Mouse (Mus musculus) frontal cortex, postnatal 10 days (tissue): ENCODE data around the gene Chst1.

Experiments used
- DNase-seq, 2 experiments: peaks; one replicate each; pipeline ENCODE4 v3.0.0; 2022; ENCODE audit warnings: low spot score in 2 of 2, mixed read lengths in 1 of 2

The Chst1 gene

DNA sequence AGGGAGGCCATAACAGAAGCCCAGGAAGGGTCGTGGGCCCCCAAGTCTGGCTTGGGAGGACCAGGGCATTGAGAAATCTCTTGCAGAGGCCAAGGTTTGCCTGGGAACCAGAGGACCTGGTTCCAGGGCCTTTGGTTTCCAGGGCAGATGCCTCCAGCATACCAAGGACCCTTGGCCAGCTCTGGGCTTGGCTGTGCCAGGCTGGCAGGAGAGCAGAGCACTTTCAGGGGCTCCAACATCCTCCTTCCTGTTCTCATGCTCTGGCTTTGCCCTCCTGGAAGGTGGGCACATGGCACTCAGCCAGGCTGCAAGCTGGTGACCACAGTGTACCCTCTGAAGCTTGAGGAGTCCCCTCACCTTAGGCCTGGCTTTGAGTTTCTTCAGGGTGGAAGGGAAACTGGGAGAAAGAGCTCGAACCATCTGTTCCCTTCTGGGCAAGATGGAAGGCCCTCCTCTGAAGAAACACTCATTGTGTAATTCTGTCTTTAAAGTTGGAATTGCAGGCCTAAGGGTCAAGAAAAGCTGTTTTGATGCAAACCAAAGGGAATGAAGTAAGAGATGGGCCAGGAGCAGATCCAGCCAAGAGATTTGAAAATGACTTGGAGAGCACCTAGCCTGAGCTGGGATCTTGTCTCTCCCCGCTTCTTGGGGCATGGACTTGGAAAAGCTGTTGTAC is 10.3 kb downstream of the Chst1 start:
- peak in 1 of 2 experiments; percentile 55 for DNase-seq

DNA sequence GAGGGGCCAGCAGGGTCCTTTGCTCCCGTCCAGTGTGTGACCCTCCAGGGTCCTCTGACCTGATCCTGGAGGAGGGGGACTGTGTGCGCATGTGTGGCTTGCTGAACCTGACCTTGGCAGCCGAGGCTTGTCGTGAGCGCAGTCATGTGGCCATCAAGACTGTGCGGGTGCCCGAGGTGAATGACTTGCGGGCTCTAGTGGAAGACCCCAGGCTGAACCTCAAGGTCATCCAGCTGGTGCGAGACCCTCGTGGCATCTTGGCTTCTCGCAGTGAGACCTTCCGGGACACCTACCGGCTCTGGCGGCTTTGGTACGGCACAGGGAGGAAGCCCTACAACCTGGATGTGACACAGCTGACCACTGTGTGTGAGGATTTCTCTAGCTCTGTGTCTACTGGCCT is 14.1 kb downstream of the Chst1 start:
- DNase-seq = no peak

DNA sequence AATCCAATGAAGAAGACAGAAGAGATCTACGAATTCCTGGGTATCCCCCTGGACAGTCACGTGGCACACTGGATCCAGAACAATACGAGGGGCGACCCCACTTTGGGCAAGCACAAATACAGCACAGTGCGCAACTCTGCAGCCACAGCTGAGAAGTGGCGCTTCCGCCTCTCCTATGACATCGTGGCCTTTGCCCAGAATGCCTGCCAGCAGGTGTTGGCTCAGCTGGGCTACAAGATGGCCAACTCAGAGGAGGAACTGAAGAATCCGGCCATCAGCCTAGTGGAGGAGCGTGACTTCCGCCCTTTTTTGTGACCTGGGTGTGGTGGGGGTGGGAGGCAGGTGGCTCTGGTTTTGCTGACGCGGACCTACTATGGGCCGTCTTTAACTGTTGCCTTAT is 14.6 kb downstream of the Chst1 start:
- no peak for DNase-seq

DNA sequence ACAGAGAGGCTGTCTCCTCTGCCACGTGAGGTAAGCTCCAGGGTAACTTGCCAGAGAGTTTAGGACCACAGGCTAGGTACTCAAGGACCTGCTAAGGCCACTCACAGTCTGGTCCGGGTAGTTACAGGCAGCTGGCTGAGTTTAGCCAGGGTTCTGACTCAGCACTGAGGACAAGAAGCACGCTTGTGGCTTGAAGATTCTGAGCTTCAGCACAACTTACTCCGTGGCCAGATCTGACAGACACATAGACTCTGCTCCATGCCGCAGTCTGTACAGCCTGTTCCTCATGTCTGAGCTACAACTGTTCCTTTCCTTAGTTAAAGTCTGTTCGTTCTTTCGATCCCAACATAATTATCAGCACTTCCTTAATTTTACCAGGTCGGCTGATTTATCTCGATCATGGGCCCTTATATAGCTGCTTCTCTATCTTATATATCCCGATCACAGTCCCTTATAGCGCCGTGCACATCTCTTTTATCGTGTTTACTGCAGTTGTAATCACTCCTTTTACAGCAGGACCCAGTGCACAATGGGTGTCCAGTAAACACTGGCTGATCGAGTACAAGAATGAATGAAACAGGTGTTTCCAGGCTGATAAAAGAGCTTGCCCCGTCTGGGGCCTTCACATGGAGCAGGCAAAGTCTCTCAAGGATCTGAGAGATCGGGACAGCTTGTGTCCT is 17.7 kb downstream of the Chst1 start:
- DNase-seq = no peak

DNA sequence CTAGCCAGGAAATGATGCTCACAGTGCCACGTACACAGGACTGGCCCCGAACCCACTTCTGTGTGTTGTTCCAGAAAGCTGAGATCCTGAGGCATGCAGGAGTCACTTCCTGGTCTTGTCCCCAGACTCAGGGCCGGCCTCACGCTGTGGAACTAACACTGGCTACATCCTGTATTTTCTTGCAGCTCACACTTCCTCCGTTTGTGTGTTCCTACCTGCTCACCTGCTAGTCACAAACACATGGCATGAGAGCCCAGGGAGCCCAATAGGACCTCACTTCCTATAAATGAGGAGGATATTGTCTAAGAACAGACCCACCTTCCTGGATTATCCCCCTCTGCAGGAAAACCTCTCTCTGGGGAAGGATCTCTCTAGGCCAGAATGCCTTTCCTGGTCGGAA is 18.5 kb downstream of the Chst1 start:
- no peak for DNase-seq

DNA sequence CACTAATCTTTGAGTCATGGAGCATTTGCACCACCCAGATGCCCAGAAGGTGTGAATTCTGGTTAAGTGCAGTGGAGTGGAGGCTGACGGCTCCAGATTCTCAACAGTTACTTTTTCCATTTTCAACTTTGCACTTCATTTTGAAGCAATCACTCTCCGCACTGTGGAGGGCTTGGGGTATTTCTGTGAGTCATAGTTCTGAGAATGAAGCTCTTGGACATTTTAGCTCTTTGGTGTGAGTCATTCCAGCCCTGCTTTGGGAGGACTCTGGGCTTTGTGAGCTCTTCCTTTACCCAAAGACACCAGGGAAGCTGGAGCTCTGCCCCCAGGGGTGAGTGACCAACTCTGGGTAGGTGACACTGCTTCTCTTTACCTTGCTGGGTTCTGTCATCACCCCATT is 28.1 kb downstream of the Chst1 start:
- DNase-seq = no peak

DNA sequence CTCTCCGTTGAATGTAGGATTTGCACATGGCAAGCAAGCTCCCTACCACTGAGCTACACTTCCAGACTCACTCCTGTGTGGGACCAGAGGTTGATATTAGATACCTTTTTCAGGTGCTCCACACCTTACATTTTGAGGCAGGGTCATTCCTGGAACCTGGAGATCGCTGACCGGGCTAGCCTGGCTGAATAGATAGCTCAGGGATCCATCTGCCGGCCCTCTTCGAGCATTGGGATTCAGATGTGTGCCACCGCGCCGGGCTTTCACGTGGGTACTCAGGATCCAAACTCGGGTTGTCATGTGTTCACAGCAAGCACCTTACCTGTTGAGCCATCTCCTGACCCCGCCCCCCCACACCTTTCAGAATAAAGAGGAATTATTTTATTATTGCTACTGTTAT is 31.3 kb downstream of the Chst1 start:
- no peak for DNase-seq

DNA sequence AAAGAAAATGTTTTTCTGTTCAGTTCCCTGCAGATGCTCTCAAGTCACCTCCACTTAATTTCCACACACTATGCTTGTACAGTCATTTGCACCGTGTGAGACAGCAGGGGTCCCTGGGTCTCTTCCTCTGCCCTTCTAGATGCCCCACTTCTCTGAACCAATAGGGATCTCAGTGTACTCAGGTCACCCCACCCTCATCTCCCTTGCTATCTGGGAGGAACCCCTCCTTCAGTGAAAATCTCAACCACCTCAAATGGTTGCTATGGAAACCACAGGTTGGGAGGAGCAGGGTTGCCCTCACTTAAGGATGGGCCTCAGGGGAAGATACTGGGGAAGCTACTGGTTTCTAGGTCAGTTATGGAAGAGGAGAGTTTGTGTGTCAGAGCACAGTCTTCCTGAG is 32.5 kb downstream of the Chst1 start:
- DNase-seq = no peak

DNA sequence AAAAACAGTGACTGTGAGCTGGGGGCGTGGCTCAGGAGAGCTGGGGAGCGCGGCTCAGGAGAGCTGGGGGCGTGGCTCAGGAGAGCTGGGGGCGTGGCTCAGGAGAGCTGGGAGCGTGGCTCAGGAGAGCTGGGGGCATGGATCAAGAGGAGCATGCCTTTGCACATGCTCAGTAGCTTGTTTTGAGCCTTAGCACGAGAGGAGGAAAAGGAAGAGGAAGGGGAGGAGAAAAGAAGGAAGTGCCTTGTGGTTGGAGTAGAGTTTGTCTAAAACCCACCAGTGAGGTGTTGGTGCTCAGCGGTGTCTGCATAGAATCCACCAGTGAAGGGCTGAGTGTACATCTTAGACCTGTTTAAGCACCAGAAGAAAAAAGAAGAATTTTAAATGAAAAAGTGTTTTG is 41.0 kb downstream of the Chst1 start:
- no peak for DNase-seq

DNA sequence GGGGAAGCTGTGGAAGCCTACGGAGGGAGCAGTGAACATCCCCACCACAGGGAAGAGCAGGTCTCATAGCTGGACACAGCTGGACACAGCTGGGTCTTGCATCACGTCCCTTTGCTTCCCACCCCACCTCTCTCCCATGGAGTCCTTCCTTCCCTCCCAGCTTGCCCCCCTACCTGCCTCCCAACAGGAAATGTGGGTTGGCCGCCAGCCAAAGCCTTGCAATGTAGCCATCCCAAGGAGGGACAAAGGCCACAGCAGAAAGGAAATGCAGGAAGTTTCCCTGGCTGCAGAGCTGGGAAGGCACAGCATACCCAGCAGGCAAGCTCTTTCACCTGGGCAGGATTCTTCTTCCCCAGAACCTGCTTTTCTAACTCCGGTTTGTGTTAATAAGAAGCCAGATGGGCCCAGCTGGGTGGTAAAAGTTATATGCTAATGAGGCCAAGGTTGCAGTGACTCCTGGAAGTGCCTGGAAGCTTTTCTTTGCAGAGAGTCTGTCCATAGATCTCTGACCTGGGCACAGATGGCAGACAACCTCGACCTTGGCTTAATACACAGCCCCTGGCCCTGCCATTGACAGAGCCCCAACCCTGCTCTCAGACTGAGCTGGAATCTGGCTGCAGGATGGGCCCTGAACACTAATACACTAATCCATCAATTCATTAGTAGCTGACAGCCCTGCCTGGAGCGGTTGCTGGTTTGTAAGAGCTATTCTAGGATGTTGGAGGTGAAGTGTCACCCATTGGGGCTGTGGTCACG is 46.0 kb downstream of the Chst1 start:
- DNase-seq = no peak

DNA sequence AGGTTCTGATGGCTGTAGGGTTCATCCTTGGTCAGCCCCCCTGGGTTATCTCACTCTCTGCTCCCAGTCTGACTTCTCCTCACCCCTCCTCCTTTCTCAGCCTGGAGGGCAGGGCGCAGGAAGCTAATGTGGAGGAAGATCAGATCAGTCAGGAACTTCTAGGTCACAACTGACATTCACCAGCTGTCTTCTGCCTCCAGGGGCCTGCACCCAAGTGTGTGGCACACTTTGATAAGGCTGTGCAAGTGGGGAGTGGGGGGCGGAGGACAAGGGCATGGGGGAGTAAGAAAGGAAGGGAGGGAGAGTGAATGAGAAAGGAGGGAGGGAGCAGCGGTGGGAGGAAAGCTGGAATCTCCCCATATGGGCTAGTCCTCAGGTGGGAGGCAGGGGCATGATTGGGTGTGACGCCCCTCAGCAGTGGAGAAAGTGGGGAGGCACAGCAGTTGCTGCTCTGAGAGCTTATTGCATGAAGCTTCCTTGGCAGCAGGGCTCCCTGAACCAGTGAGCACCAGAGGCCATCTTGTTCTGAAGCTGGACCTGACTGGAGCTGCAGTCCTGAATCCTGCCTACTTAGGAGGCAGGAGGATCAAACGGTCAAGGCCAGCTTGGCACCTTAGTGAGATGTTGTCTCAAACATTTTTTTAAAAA is 49.8 kb downstream of the Chst1 start:
- DNase-seq = no peak

DNA sequence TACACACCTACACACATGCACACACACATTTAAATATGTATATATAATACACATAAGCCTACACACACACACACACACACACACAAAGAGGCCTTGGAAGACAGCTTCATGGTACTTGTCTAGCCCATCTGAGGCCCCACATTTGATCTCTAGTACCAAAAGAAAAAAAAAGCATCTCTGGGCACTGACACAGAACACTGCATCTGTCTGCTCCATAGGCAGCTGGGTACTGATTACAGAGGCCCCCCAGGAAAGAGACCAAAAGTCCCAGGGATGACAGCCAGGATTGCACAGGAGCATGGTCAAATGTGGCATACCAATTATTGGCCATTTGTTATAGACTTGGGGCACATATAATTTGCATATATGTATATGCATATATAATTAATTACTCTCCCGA is 50.9 kb downstream of the Chst1 start:
- DNase-seq = no peak

DNA sequence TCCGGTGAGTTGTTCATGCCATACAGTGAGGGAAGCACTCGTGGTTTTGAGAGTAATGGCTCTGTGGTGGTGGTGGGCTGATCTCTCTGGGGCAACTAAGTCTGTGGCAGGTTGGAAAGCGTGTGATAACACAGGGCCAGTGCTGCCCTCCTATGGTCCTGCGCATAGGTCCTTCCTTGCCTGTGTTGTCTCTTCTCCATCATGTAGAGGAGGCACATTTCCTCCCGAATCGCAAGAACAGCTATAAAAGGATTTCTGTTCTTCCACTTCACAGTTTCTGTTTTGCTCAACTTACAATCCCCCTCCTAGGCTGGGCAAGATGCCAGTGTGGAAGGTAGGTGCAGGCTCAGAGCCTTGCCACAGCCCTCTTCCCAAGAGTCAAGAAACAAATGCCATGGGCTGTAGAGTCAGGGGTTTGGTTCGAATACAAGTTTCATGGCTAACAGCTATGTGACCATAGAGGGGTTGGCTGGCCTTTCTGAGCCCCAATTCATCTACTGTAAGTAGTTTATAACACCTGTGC is 51.8 kb downstream of the Chst1 start:
- no peak for DNase-seq

DNA sequence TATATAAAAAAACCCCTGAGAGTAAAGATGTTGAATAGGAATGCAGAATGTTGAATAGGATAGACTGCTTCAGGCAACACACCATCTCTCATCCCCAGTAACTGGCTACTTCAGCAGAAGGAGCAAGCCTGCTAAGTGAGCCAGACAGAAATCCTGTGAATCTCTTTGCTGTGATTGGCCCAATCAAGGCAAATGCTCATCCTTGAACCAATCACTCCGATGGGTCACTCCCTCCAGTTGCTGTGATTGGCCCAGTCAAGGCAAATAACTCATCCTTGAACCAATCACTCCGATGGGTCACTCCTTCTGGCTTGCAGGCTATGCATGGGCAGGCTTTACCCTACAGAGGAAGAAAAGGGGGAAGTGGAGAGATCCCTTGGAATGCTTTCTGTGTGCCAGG is 57.7 kb downstream of the Chst1 start:
- DNase-seq = no peak

DNA sequence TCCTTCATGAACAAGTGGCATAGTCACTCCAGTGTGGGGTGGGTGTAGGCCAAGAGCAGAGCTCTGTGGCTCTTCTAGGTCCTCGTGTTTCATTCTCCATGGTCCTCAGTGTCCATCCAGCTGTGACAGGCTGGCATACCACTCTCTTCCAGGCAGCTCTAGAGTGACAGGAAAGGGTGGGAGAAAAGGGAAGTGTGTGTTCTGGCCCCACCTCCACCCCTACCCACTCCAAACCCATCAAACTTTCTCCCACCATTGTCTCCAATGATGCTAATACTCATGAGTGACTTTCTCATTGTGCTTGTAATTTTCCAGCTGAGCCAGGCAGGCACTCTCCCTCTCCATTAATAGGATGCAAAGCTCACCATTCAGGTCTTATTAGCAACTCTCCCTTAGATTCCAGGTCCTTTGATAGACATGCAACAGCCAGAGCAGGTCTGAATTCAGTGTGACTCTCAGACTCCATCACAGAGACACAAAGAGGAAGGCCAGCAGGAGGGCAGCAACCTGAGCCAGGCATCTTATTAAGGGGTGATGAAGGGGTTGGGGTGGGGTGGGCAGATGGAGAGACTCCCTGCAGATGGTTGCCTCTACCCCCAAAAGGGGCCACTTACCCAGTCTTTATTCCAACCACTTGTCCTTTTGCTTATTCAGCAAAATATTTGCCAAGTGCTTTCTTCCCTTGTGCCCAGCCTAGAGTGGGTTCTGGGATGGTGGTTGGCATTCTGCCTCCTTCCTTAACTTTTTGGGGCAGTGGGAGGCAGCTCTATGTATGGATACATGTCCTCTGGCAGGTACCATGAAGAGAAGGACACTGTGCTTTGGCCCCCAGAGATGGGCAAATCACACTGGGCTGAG is 59.0 kb downstream of the Chst1 start:
- no peak for DNase-seq

DNA sequence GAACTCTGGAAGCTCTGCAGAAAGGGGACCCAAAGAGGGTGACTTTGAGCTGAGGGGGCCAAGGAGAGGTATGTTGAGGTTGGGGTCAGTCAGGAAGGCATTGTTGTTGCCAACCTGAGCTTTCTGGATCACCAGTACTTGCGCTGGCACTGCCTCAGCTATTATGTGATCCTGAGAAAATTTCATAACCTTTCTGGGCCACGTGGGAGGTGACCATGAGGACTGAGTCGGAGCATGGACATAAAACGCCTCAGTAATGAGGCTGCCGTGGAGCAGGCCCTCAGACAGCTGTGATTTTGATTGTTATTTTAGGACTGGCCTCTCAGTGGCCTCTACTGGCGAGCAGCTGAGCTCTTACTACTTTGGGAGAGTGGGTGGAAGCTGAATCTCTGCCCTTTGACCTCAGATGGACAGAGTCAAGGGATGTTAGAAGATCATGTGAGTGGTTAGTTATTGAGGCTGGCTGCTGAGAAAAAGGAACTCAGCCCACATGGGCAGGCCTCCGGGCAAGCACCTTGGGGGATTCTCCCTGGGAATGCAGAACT is 60.1 kb downstream of the Chst1 start:
- no peak for DNase-seq

DNA sequence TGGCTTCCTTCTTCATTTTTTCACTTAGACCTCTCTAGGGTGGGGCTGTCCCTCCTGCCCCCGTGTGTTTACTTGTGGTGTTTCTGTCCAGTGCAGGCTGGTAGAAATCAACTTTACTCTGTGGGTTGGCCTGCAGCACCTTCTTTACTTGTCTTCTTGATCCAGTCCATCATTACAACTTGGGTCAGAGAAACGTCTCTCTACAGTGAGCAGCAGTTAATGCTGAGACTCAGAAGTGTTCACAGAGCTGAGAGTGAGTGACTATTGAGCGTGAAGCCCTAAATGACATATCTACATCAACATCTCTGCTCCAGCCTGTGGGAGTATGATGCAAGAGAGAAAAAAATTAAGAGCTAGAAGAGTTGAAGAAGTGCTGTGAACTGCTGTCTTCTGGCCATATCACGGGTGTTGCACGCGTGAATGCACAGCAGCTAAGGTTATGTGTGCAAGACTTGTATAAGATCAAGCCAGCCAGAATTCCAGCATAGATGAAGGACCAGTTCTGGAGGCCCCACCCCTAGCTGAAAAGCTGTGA is 63.1 kb downstream of the Chst1 start:
- DNase-seq = no peak
